9 mouse cellular contexts compared by ENCODE assay signal in the genomic region with DNA sequence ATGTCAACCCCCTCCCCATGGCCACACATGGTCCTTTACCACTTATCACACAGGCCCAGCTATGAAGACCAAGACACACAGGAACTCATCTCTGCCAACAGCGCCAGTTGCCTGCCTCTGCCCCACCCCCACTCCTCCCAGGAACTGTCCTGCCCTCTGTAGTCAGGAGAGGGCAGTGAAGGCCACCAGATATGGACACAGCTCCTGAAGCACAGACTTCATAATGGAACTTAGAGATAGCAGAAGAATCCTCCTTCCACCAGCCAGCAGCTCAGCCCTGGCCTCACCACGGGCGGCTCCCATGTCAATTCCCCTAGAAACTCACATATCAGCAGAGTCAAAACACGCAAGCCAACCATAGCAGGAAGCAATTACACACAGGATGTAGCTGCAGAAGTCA. TPM values are rescaled to one million over a fixed set of nuclear protein-coding genes. Genes with fewer than 3 reads are reported as not detected.
A peak's percentile ranks its signal among the peaks of the same experiment; 100 is the strongest.
DNase-seq lines count a peak whose midpoint lies in the region; TF ChIP-seq lines count a peak whose summit lies in the region.
"Had no signal": no experiment of that assay in that cellular context is flagged by ENCODE, and none has a peak within 500 bp of the region (broad histone marks: within the 10 kb centered on the region; RNA-seq: fewer than 3 reads in every experiment).

No protein-coding gene starts in this region.

- intact Hi-C loops in heart, adult 2 months (cut with DNase I), result no loop called here
- intact Hi-C loops in left cerebral cortex, postnatal 25 days (cut with DNase I), result no loop called here

- no peaks in the 10 kb centered on the region for H3K79me2 ChIP-seq in heart, adult 2 months (replicated peaks; ENCODE audit: control insufficient read depth, insufficient read depth, low read length)

- H3K27me3 ChIP-seq in heart, adult 2 months (ENCODE audit: control insufficient read depth, insufficient read depth, low read length), result no peaks in the 10 kb centered on the region; the same call in 1 of the 2 replicates
- H3K27me3 ChIP-seq in heart, embryonic 10.5 days (ENCODE audit: insufficient read depth, poor library complexity, severe bottlenecking), result peaks cover 60% of the 10 kb centered on the region

- no peak for TF ChIP-seq POLR2A in heart, adult 2 months (IDR thresholded peaks at IDR 0.05; ENCODE audit: insufficient read depth, low read depth, low read length)
- no peak for TF ChIP-seq POLR2A in cortical plate, adult 2 months (IDR thresholded peaks at IDR 0.05; ENCODE audit: extremely low read depth, insufficient read depth, low read length)

- no peaks in the 10 kb centered on the region for H3K4me1 ChIP-seq in heart, adult 2 months (ENCODE audit: control insufficient read depth, insufficient read depth, low read length)
- H3K4me1 ChIP-seq in heart, embryonic 10.5 days, result peaks cover 9% of the 10 kb centered on the region; the same call in 1 of the 2 replicates
- H3K4me1 ChIP-seq in cortical plate, adult 2 months (ENCODE audit: control insufficient read depth, insufficient read depth, low read length), result no peaks in the 10 kb centered on the region

- no peak overlapping the region for H3K27ac ChIP-seq in heart, adult 2 months
- H3K27ac ChIP-seq in heart, embryonic 10.5 days, result no peak overlapping the region
- H3K27ac ChIP-seq in cortical plate, adult 2 months (ENCODE audit: insufficient read depth, low read length), result no peak overlapping the region

- TF ChIP-seq EP300 in heart, adult 2 months (IDR thresholded peaks at IDR 0.05; ENCODE audit: insufficient read depth, low read depth, low read length), result no peak

- no peak overlapping the region for H3K4me3 ChIP-seq in heart, adult 2 months
- H3K4me3 ChIP-seq in heart, embryonic 10.5 days, result no peak overlapping the region
- no peak overlapping the region for H3K4me3 ChIP-seq in cortical plate, adult 2 months (ENCODE audit: insufficient read depth, low read length)

- no peaks in the 10 kb centered on the region for H3K36me3 ChIP-seq in heart, adult 2 months (ENCODE audit: control insufficient read depth, insufficient read depth, low read length)
- no peaks in the 10 kb centered on the region for H3K36me3 ChIP-seq in heart, embryonic 10.5 days

- no peak overlapping the region for H3K9ac ChIP-seq in heart, adult 2 months (ENCODE audit: low read depth, low read length)

- H3K9me3 ChIP-seq in heart, embryonic 10.5 days, result no peaks in the 10 kb centered on the region

- TF ChIP-seq CTCF in heart, adult 2 months (IDR thresholded peaks at IDR 0.05), result peak; percentile 54
- TF ChIP-seq CTCF in cortical plate, adult 2 months (IDR thresholded peaks at IDR 0.05; ENCODE audit: extremely low read depth, insufficient read depth, low read length), result peak; percentile 53

- WGBS in heart, adult 2 months, result 8% methylated on average over 4 of the region's 4 CpGs
- 7% methylated on average over 4 of the region's 4 CpGs for WGBS in heart, embryonic 10.5 days

- peak; percentile 8 to 25 for DNase-seq in heart, adult 2 months
- no peak for DNase-seq in heart, embryonic 10.5 days (ENCODE audit: low spot score)
- peak; percentile 28 for DNase-seq in adipocyte (ENCODE audit: low spot score)
- DNase-seq in heart, postnatal 4 days, result peak; percentile 61
- peak; percentile 29 to 58 for DNase-seq in left cerebral cortex, postnatal 25 days (ENCODE audit: low spot score in 2 of 2)
- peak; percentile 29 for DNase-seq in ovary, postnatal 36 days (ENCODE audit: low spot score)
- no peak for DNase-seq in MN1 (ENCODE audit: low spot score)

RNA-seq across cellular contexts. Expression of a gene that starts 49.9 kb away (rescaled TPM):
- total RNA-seq in heart, adult 2 months (2021), result not detected
- not detected in 2 replicates for polyA plus RNA-seq in heart, adult 2 months (2012; rRNA removed)
- not detected in 2 replicates for polyA plus RNA-seq in heart, embryonic 10.5 days (2016; fragmentation: Nextera tagmentation; extraction: Ambion mirVana)
- not detected in 2 replicates for polyA plus RNA-seq in cortical plate, adult 2 months (2012; rRNA removed)
- not detected for total RNA-seq in heart, postnatal 4 days (2021)
- not detected for total RNA-seq in left cerebral cortex, postnatal 25 days (2021)
- total RNA-seq: gastrocnemius, postnatal 4 days had no signal

Comparison
In these comparisons a context has a peak if more than half of its experiments do, and no peak if none do; other contexts are left out.
1. DNase-seq: peak in heart, adult 2 months (2 of 2), adipocyte (single experiment), heart, postnatal 4 days (single experiment), left cerebral cortex, postnatal 25 days (2 of 2) and ovary, postnatal 36 days (single experiment); none in heart, embryonic 10.5 days (single experiment) and MN1 (single experiment).